Mouse (Mus musculus): Measurements from ENCODE around the gene 4930480E11Rik. TPM values are rescaled to one million over a fixed set of nuclear protein-coding genes. Genes with fewer than 3 reads are reported as not detected.
"Not testable (repeated sequence)": the region's sequence is repeated elsewhere in the genome, so short reads cannot be mapped to it uniquely, and the experiment has no call there.

Gene 4930480E11Rik
- not detected in 2 replicates for polyA plus RNA-seq (2016; fragmentation: Nextera tagmentation; extraction: Ambion mirVana)

- Histone ChIP-seq H3K9me3 (replicated peaks) (peaks cover 6% of the 10 kb centered on the region; the same call in 1 of the 2 replicates), H3K4me1 (no peaks in the 10 kb centered on the region), H3K27ac (replicated peaks) (no peak within 1 kb of the TSS), H3K36me3 (no peaks in the 10 kb centered on the region), H3K27me3 (ENCODE audit: low read depth, poor library complexity, severe bottlenecking) (no peaks in the 10 kb centered on the region), H3K4me3 (no peak within 1 kb of the TSS)
- WGBS = 72% methylated on average over 1 of the region's 1 CpGs
- no peak for DNase-seq (ENCODE audit: low spot score)
Measured at GRCm38 (mm10) chrX:78369343-78369742, at the start of gene 4930480E11Rik. Gene 4930480E11Rik, plus strand, starts transcription at chrX:78369643.

- not testable (repeated sequence) for DNase-seq (ENCODE audit: low spot score); H3K27me3 ChIP-seq (ENCODE audit: low read depth, poor library complexity, severe bottlenecking); H3K36me3 ChIP-seq; H3K4me3 ChIP-seq; H3K9me3 ChIP-seq (replicated peaks); H3K27ac ChIP-seq (replicated peaks); H3K4me1 ChIP-seq
- WGBS = 85% methylated on average over 2 of the region's 2 CpGs
Measured at GRCm38 (mm10) chrX:78403346-78403745, 33.9 kb downstream of the 4930480E11Rik start.

Other genes starting within 250 kb of the 4930480E11Rik start
- gene Gm5938, start 244.2 kb upstream of the 4930480E11Rik start, polyA plus RNA-seq (2016; fragmentation: Nextera tagmentation; extraction: Ambion mirVana) = not detected in 2 replicates
- gene Obp1b, start 182.9 kb upstream of the 4930480E11Rik start, polyA plus RNA-seq (2016; fragmentation: Nextera tagmentation; extraction: Ambion mirVana) = not detected in 2 replicates
- not detected in 2 replicates for gene Gm14743, start 123.7 kb upstream of the 4930480E11Rik start, polyA plus RNA-seq (2016; fragmentation: Nextera tagmentation; extraction: Ambion mirVana)
- 5.4 and 5.7 TPM in 2 replicates for gene Prrg1, start 214.3 kb downstream of the 4930480E11Rik start, polyA plus RNA-seq (2016; fragmentation: Nextera tagmentation; extraction: Ambion mirVana)